Mouse (Mus musculus) midbrain, embryonic 15.5 days (tissue): ENCODE data around the gene Lrrn3. TPM values are rescaled to one million over a fixed set of nuclear protein-coding genes. Genes with fewer than 3 reads are reported as not detected.
A peak's percentile ranks its signal among the peaks of the same experiment; 100 is the strongest.

Source experiments
- ATAC-seq: fragments of 200-750 bp; cut with Nextera tagmentation; replicated peaks from 2 replicates; pipeline ENCODE4 v1.8.0; 2017; ENCODE audit warnings: moderate TSS enrichment
- H3K27ac ChIP-seq: fragments of 300-500 bp; sonication (generic); 2 replicates; pipeline ENCODE4 v1.5.1; 2015; ENCODE audit warnings: mild to moderate bottlenecking, inconsistent platforms
- H3K27me3 ChIP-seq: fragments of 300-500 bp; sonication (generic); replicated peaks from 2 replicates; pipeline ENCODE4 v1.6.1; 2015; ENCODE audit warnings: inconsistent platforms
- H3K36me3 ChIP-seq: fragments of 300-500 bp; sonication (generic); replicated peaks from 2 replicates; pipeline ENCODE4 v1.6.1; 2015; ENCODE audit warnings: inconsistent platforms
- H3K4me1 ChIP-seq: fragments of 300-500 bp; sonication (generic); 2 replicates; pipeline ENCODE4 v1.6.1; 2015; ENCODE audit warnings: inconsistent platforms
- H3K4me2 ChIP-seq: fragments of 300-500 bp; sonication (generic); 2 replicates; pipeline ENCODE4 v1.6.1; 2015; ENCODE audit warnings: inconsistent platforms, mild to moderate bottlenecking, moderate library complexity
- H3K4me3 ChIP-seq: fragments of 300-500 bp; sonication (generic); 2 replicates; pipeline ENCODE4 v1.5.1; 2015; ENCODE audit warnings: mild to moderate bottlenecking, inconsistent platforms
- H3K9ac ChIP-seq: fragments of 300-500 bp; sonication (generic); 2 replicates; pipeline ENCODE4 v1.6.1; 2015; ENCODE audit warnings: mild to moderate bottlenecking, inconsistent platforms
- H3K9me3 ChIP-seq: fragments of 300-500 bp; sonication (generic); 2 replicates; pipeline ENCODE4 v1.6.1; 2016; ENCODE audit warnings: inconsistent platforms
- WGBS: fragments of 180-500 bp; shearing (Covaris S2); methylation state at CpG from one replicate; pipeline ENCODE4 v1.1.7; 2015; ENCODE audit warnings: mixed read lengths; 5-methylcytosine and 5-hydroxymethylcytosine counted together
- polyA plus RNA-seq: library from polyadenylated mRNA; unstranded; fragments of >200 nt; fragmentation: Nextera tagmentation; extraction: Ambion mirVana; gene quantifications from 2 replicates; pipeline ENCODE4 v1.2.1, GENCODE M21; 2015

Gene Lrrn3
- 95.8 and 105 TPM in 2 replicates for polyA plus RNA-seq

GRCm38 (mm10) chr12:41486331-41486730, at the start of gene Lrrn3:
TSS of gene Lrrn3 (minus strand) at chr12:41486431.
- ATAC-seq, result peak; percentile 24; the same call in 1 of the 2 replicates
- H3K4me3 ChIP-seq, result peak within 1 kb of the TSS; percentile 53

GRCm38 (mm10) chr12:41528410-41528809, 42.2 kb upstream of the Lrrn3 start:
- ATAC-seq, result no peak
- Histone ChIP-seq H3K9ac (no peak overlapping the region), H3K36me3 (no peaks in the 10 kb centered on the region), H3K9me3 (no peaks in the 10 kb centered on the region), H3K27ac (no peak overlapping the region), H3K4me1 (no peaks in the 10 kb centered on the region), H3K4me2 (no peak overlapping the region), H3K27me3 (no peaks in the 10 kb centered on the region), H3K4me3 (no peak overlapping the region)
- 79% methylated on average over 4 of the region's 4 CpGs for WGBS

More at GRCm38 (mm10) chr12:41486331-41486730, at the start of gene Lrrn3:
- H3K9me3 ChIP-seq, result no peaks in the 10 kb centered on the region
- H3K4me2 ChIP-seq, result peak within 1 kb of the TSS; percentile 54
- H3K4me1 ChIP-seq, result peaks cover 18% of the 10 kb centered on the region
- H3K27me3 ChIP-seq, result no peaks in the 10 kb centered on the region
- peak within 1 kb of the TSS; percentile 68 for H3K9ac ChIP-seq
- H3K36me3 ChIP-seq, result no peaks in the 10 kb centered on the region
- 92% methylated on average over 1 of the region's 1 CpGs for WGBS
- H3K27ac ChIP-seq, result peak within 1 kb of the TSS; percentile 91

GRCm38 (mm10) chr12:41526688-41527087, 40.5 kb upstream of the Lrrn3 start:
- WGBS, result 20% methylated on average over 2 of the region's 2 CpGs
- Histone ChIP-seq H3K27me3 (no peaks in the 10 kb centered on the region), H3K36me3 (no peaks in the 10 kb centered on the region), H3K9ac (no peak overlapping the region), H3K9me3 (no peaks in the 10 kb centered on the region), H3K4me2 (no peak overlapping the region), H3K4me3 (no peak overlapping the region), H3K4me1 (no peaks in the 10 kb centered on the region), H3K27ac (no peak overlapping the region)
- ATAC-seq, result no peak

DNA sequence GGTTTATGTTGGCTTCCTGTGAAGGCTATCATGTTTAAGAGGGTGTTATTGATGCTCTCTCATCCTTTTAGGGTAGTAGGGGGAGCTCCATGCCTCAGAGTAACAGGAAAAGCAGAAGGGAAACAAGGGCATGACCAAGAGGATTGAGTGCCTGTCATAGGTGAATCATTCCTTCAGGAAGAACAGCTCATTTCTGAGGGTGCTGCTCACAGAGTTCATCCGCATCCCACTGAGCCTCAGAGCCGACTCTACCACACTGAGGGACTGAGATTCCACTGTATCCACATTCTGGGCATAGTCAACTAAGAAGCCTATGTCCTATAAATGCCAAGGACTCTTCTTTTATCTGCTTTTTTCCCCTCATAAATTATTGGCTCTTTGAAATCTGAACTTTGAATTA, 35.4 kb upstream of the Lrrn3 start:
- no peaks in the 10 kb centered on the region for H3K27me3 ChIP-seq
- ATAC-seq, result no peak
- no peak overlapping the region for H3K27ac ChIP-seq
- 90% methylated on average over 2 of the region's 2 CpGs for WGBS
- H3K4me1 ChIP-seq, result no peaks in the 10 kb centered on the region
- H3K36me3 ChIP-seq, result no peaks in the 10 kb centered on the region
- H3K9ac ChIP-seq, result no peak overlapping the region
- no peak overlapping the region for H3K4me3 ChIP-seq
- no peaks in the 10 kb centered on the region for H3K9me3 ChIP-seq
- no peak overlapping the region for H3K4me2 ChIP-seq

GRCm38 (mm10) chr12:41520326-41520725, 34.1 kb upstream of the Lrrn3 start:
- Histone ChIP-seq H3K4me3 (no peak overlapping the region), H3K4me1 (no peaks in the 10 kb centered on the region), H3K4me2 (no peak overlapping the region), H3K9ac (no peak overlapping the region), H3K9me3 (no peaks in the 10 kb centered on the region), H3K27ac (no peak overlapping the region), H3K36me3 (no peaks in the 10 kb centered on the region), H3K27me3 (no peaks in the 10 kb centered on the region)
- ATAC-seq, result no peak
- 84% methylated on average over 2 of the region's 2 CpGs for WGBS

DNA sequence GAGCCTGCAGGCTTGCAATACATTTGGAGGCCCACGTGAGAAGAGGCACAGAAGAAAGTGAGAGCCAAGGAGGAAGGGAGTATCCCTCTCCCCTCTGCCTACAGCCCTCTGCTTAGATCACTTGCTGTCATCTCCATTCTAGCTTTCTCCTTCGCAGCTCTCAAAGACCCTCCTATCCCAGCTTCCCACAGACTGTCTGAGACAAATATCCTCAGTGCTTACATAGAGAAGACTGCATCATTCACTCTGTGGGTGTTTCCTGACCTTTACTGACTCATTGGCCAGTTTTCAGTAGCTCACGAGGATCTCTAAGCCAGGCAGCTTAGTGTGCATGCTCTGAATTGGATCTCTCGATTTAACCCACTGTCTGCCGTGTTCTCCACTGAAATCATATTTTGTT, 32.7 kb upstream of the Lrrn3 start:
- 65% methylated on average over 5 of the region's 5 CpGs for WGBS
- Histone ChIP-seq H3K4me2 (no peak overlapping the region), H3K27me3 (no peaks in the 10 kb centered on the region), H3K27ac (no peak overlapping the region), H3K36me3 (no peaks in the 10 kb centered on the region), H3K4me1 (no peaks in the 10 kb centered on the region), H3K9ac (no peak overlapping the region), H3K9me3 (no peaks in the 10 kb centered on the region), H3K4me3 (no peak overlapping the region)
- no peak for ATAC-seq

- no peak for ATAC-seq
- no peaks in the 10 kb centered on the region for H3K36me3 ChIP-seq
- no peak overlapping the region for H3K9ac ChIP-seq
- WGBS, result 87% methylated on average over 3 of the region's 3 CpGs
- no peaks in the 10 kb centered on the region for H3K9me3 ChIP-seq
- H3K27me3 ChIP-seq, result no peaks in the 10 kb centered on the region
- no peak overlapping the region for H3K27ac ChIP-seq
- H3K4me1 ChIP-seq, result no peaks in the 10 kb centered on the region
- H3K4me2 ChIP-seq, result no peak overlapping the region
- no peak overlapping the region for H3K4me3 ChIP-seq
Observed at GRCm38 (mm10) chr12:41510588-41510987, 24.4 kb upstream of the Lrrn3 start.

- H3K4me1 ChIP-seq, result no peaks in the 10 kb centered on the region
- no peak for ATAC-seq
- H3K27ac ChIP-seq, result no peak overlapping the region
- no peak overlapping the region for H3K4me2 ChIP-seq
- H3K36me3 ChIP-seq, result no peaks in the 10 kb centered on the region
- no peak overlapping the region for H3K9ac ChIP-seq
- H3K27me3 ChIP-seq, result no peaks in the 10 kb centered on the region
- WGBS, result 81% methylated on average over 4 of the region's 4 CpGs
- H3K9me3 ChIP-seq, result no peaks in the 10 kb centered on the region
- no peak overlapping the region for H3K4me3 ChIP-seq
Observed at GRCm38 (mm10) chr12:41508610-41509009, 22.4 kb upstream of the Lrrn3 start.

DNA sequence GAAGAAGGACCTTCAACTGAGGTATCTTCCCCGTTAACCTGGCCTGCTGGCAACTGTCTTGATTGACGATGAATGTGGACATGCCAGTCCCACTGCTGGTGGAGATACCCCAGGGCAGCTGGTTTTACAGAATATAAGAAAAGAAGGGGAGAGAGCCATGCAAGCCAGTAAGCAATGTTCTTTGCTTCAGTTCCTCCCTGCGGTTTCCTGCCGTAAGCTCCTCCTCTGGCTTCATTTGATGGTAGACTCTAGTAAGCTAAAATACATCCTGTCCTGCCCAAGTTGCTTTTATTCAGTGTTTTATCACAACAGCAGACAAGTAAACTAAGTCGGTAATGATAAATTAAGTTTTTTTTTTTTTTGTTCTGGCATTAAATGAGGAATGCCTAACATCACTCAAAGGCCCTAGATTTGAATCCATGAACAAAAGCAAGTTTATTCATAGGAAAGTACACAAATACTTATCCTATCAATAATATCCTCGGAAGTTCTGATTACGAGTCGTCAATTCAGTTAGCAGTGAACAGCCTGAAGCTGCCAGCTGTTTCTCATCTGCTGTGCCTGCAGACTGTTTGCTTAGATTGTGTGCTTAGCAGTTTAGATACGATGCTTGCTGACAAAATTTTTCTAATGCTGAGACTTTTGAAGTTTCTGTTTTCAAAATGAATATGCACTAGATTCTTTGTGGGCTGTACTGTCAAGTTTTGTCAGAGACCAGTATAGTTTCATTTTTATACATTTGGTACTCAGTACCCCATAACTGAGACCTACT, 14.0 kb upstream of the Lrrn3 start:
- Histone ChIP-seq H3K36me3 (no peaks in the 10 kb centered on the region), H3K4me3 (no peak overlapping the region), H3K9ac (no peak overlapping the region), H3K4me2 (no peak overlapping the region), H3K4me1 (no peaks in the 10 kb centered on the region), H3K27me3 (no peaks in the 10 kb centered on the region), H3K27ac (no peak overlapping the region), H3K9me3 (no peaks in the 10 kb centered on the region)
- ATAC-seq, result no peak
- WGBS, result 88% methylated on average over 9 of the region's 9 CpGs

DNA sequence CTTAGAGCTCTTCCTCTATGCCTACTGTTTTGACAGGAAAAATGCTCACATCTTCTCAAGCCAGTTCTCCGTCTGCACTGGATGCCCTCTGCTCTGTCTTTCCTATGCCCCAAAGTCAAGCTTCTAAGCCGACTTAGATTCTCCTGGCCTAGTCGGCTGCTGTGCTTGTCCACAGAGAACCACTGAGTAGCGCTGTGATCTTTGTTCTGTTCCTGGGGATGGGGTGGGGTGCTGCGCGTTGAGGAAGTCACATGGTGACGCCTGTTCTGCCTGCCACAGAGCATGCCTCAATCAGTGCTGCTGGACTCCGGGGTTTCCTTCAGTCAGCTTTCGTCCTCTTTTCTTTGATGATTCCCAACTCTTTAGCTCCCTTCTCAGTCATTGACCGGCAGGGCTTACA, 8.4 kb upstream of the Lrrn3 start:
- no peaks in the 10 kb centered on the region for H3K36me3 ChIP-seq
- H3K9me3 ChIP-seq, result no peaks in the 10 kb centered on the region
- H3K9ac ChIP-seq, result no peak overlapping the region
- 44% methylated on average over 10 of the region's 10 CpGs for WGBS
- ATAC-seq, result no peak
- H3K27me3 ChIP-seq, result no peaks in the 10 kb centered on the region
- H3K4me2 ChIP-seq, result no peak overlapping the region
- no peak overlapping the region for H3K27ac ChIP-seq
- no peak overlapping the region for H3K4me3 ChIP-seq
- H3K4me1 ChIP-seq, result no peaks in the 10 kb centered on the region

- H3K9ac ChIP-seq, result no peak overlapping the region
- peaks cover 15% of the 10 kb centered on the region for H3K4me1 ChIP-seq
- no peak overlapping the region for H3K4me2 ChIP-seq
- H3K36me3 ChIP-seq, result no peaks in the 10 kb centered on the region
- H3K27ac ChIP-seq, result no peak overlapping the region
- 27% methylated on average over 5 of the region's 5 CpGs for WGBS
- no peak overlapping the region for H3K4me3 ChIP-seq
- no peaks in the 10 kb centered on the region for H3K9me3 ChIP-seq
- no peaks in the 10 kb centered on the region for H3K27me3 ChIP-seq
- no peak for ATAC-seq
Observed at GRCm38 (mm10) chr12:41487005-41487404, 774 bp upstream of the Lrrn3 start.

- no peaks in the 10 kb centered on the region for H3K9me3 ChIP-seq
- peaks cover 22% of the 10 kb centered on the region for H3K4me1 ChIP-seq
- ATAC-seq, result peak; percentile 96
- WGBS, result 10% methylated on average over 12 of the region's 12 CpGs
- peak overlapping the region; percentile 91 for H3K27ac ChIP-seq
- no peaks in the 10 kb centered on the region for H3K27me3 ChIP-seq
- H3K9ac ChIP-seq, result peak overlapping the region; percentile 68
- peak overlapping the region; percentile 53 for H3K4me3 ChIP-seq
- H3K4me2 ChIP-seq, result peak overlapping the region; percentile 54
- H3K36me3 ChIP-seq, result no peaks in the 10 kb centered on the region
Observed at GRCm38 (mm10) chr12:41485512-41486215, 567 bp downstream of the Lrrn3 start.
